Mouse (Mus musculus) small intestine, adult 2 months (tissue): ENCODE results near the gene Foxj2.

ENCODE experiments used
- CTCF ChIP-seq: fragments of 200-500 bp; IDR thresholded peaks from 2 replicates; pipeline ENCODE4 v1.5.1; 2012; ENCODE audit warnings: low read depth, mild to moderate bottlenecking, control low read depth, inconsistent platforms, low read length, moderate library complexity, mixed read lengths; ENCODE audit not compliant: insufficient replicate concordance, insufficient read length; ENCODE audit errors: extremely low read depth
- POLR2A ChIP-seq: fragments of 200-500 bp; IDR thresholded peaks from 2 replicates; pipeline ENCODE4 v1.6.1; 2012; ENCODE audit warnings: low read depth, mild to moderate bottlenecking, control low read depth, inconsistent platforms, low read length, moderate library complexity

- TF ChIP-seq CTCF, result no peak
- no peak for TF ChIP-seq POLR2A
Observed at GRCm38 (mm10) chr6:122836974-122837373, 17.3 kb downstream of the Foxj2 start.
